Mouse (Mus musculus): ENCODE data around the gene Rgs3.
A peak's percentile ranks its signal among the peaks of the same experiment; 100 is the strongest.

Rgs3 gene

GRCm38 (mm10) chr4:62629905-62630304, 70.3 kb downstream of the Rgs3 start:
- peak; percentile 40 for DNase-seq

GRCm38 (mm10) chr4:62633243-62633642, 73.6 kb downstream of the Rgs3 start:
- DNase-seq = no peak

- no peak for DNase-seq
These were observed 74.5 kb downstream of the Rgs3 start for GRCm38 (mm10) chr4:62634054-62634591.

- DNase-seq = no peak
These were observed 75.2 kb downstream of the Rgs3 start for GRCm38 (mm10) chr4:62634840-62635239.

- DNase-seq = no peak
These were observed 76.4 kb downstream of the Rgs3 start for GRCm38 (mm10) chr4:62636047-62636446.

GRCm38 (mm10) chr4:62637856-62638604, 78.4 kb downstream of the Rgs3 start:
- DNase-seq = no peak

GRCm38 (mm10) chr4:62640496-62641229, 81.0 kb downstream of the Rgs3 start:
- no peak for DNase-seq

- no peak for DNase-seq
These were observed 81.6 kb downstream of the Rgs3 start for GRCm38 (mm10) chr4:62641230-62641589.

- no peak for DNase-seq
These were observed 82.0 kb downstream of the Rgs3 start for GRCm38 (mm10) chr4:62641656-62642055.

- DNase-seq = no peak
These were observed 83.8 kb downstream of the Rgs3 start for GRCm38 (mm10) chr4:62643401-62643800.

- peak; percentile 44 for DNase-seq
These were observed 84.6 kb downstream of the Rgs3 start for GRCm38 (mm10) chr4:62644031-62644793.

GRCm38 (mm10) chr4:62646556-62647248, 87.1 kb downstream of the Rgs3 start:
- DNase-seq = no peak

- no peak for DNase-seq
These were observed 89.2 kb downstream of the Rgs3 start for GRCm38 (mm10) chr4:62648848-62649247.

GRCm38 (mm10) chr4:62649536-62650230, 90.0 kb downstream of the Rgs3 start:
- DNase-seq = no peak

GRCm38 (mm10) chr4:62651179-62651760, 91.6 kb downstream of the Rgs3 start:
- no peak for DNase-seq

- DNase-seq = peak; percentile 71
These were observed 92.6 kb downstream of the Rgs3 start for GRCm38 (mm10) chr4:62652215-62652614.

- DNase-seq = peak; percentile 36
These were observed 93.5 kb downstream of the Rgs3 start for GRCm38 (mm10) chr4:62652921-62653757.

GRCm38 (mm10) chr4:62653922-62654661, 94.4 kb downstream of the Rgs3 start:
- DNase-seq = no peak

- peak; percentile 77 for DNase-seq
These were observed 99.6 kb downstream of the Rgs3 start for GRCm38 (mm10) chr4:62659264-62659663.
